Mouse (Mus musculus): ENCODE measurements around the gene Acap2.

- TF ChIP-seq CTCF (IDR thresholded peaks at IDR 0.05; ENCODE audit: borderline replicate concordance, extremely low read depth, insufficient read depth, insufficient read length) (no peak), POLR2A (IDR thresholded peaks at IDR 0.05; ENCODE audit: borderline replicate concordance, extremely low read depth, insufficient read depth, insufficient read length, poor library complexity, severe bottlenecking) (no peak)
Observed at GRCm38 (mm10) chr16:31069211-31070166, 131.6 kb downstream of the Acap2 start.

Measured in brain, embryonic 14.5 days (tissue).